Mouse (Mus musculus): Measurements from ENCODE around the gene Fam168a. TPM values are rescaled to one million over a fixed set of nuclear protein-coding genes. Genes with fewer than 3 reads are reported as not detected.

Fam168a gene
- total and polyA plus RNA-seq, 3 experiments, result 3.1 to 19.2 TPM; not detected in 1

GRCm38 (mm10) chr7:100767568-100767967, 61.1 kb downstream of the Fam168a start:
- no peaks in the 10 kb centered on the region for H3K79me2 ChIP-seq (ENCODE audit: control insufficient read depth, insufficient read depth, low read length, poor library complexity)
- no peak for DNase-seq (ENCODE audit: low read depth, low spot score)
- no peaks in the 10 kb centered on the region for H3K9me3 ChIP-seq (replicated peaks; ENCODE audit: insufficient read depth, low read length)
- H3K4me1 ChIP-seq (ENCODE audit: control insufficient read depth in 1 of 2, insufficient read depth in 2 of 2, low read length in 2 of 2), result peaks cover 13 to 17% of the 10 kb centered on the region in 2 experiments
- TF ChIP-seq ZKSCAN1 (IDR thresholded peaks at IDR 0.05; ENCODE audit: low read depth, low read length) (no peak), MYC (IDR thresholded peaks at IDR 0.05; ENCODE audit: low read depth, low read length) (no peak), ZNF384 (IDR thresholded peaks at IDR 0.05; ENCODE audit: low read depth, low read length) (no peak), CHD2 (IDR thresholded peaks at IDR 0.05; ENCODE audit: low read length) (no peak), TBP (IDR thresholded peaks at IDR 0.05; ENCODE audit: low read depth, low read length) (no peak), USF1 (IDR thresholded peaks at IDR 0.05; ENCODE audit: low read depth, low read length) (no peak), RCOR1 (IDR thresholded peaks at IDR 0.05; ENCODE audit: low read depth, low read length) (no peak), MEF2A (IDR thresholded peaks at IDR 0.05; ENCODE audit: extremely low read depth, insufficient replicate concordance, low read depth, low read length, poor library complexity, severe bottlenecking) (no peak), SIN3A (IDR thresholded peaks at IDR 0.05; ENCODE audit: low read length) (no peak), EP300 (IDR thresholded peaks at IDR 0.05; ENCODE audit: low read depth in 1 of 2, low read length in 2 of 2) (no peak), UBTF (IDR thresholded peaks at IDR 0.05; ENCODE audit: borderline replicate concordance, insufficient read depth, low read depth, low read length) (no peak), TCF12 (IDR thresholded peaks at IDR 0.05; ENCODE audit: low read depth, low read length) (no peak), NELFE (IDR thresholded peaks at IDR 0.05; ENCODE audit: low read depth, low read length) (no peak), MAX (IDR thresholded peaks at IDR 0.05; ENCODE audit: low read length) (no peak), MYB (IDR thresholded peaks at IDR 0.05; ENCODE audit: low read depth, low read length) (no peak), E2F4 (IDR thresholded peaks at IDR 0.05; ENCODE audit: borderline replicate concordance, low read depth, low read length) (no peak), CHD1 (IDR thresholded peaks at IDR 0.05; ENCODE audit: low read depth, low read length) (no peak), POLR2AphosphoS5 (IDR thresholded peaks at IDR 0.05; ENCODE audit: borderline replicate concordance, low read depth, low read length) (no peak), ZMIZ1 (IDR thresholded peaks at IDR 0.05; ENCODE audit: low read depth, low read length) (no peak)
- H3K9ac ChIP-seq (ENCODE audit: control insufficient read depth, low read depth, low read length, poor library complexity, severe bottlenecking), result no peak overlapping the region
- peaks cover 0 to 22% of the 10 kb centered on the region in 2 experiments; a peak in 2 of 4 replicates for H3K36me3 ChIP-seq (ENCODE audit: control insufficient read depth in 1 of 2, insufficient read depth in 2 of 2, low read length in 2 of 2)
- H3K27me3 ChIP-seq (ENCODE audit: control insufficient read depth in 1 of 2, insufficient read depth in 2 of 2, low read length in 2 of 2), result no peaks in the 10 kb centered on the region
- H3K4me3 ChIP-seq (ENCODE audit: control insufficient read depth in 1 of 2, insufficient read depth in 1 of 2, low read depth in 2 of 2, low read length in 2 of 2), result no peak overlapping the region
- H3K27ac ChIP-seq (ENCODE audit: control insufficient read depth, low read depth, low read length), result no peak overlapping the region

- no peak for TF ChIP-seq MAZ (IDR thresholded peaks at IDR 0.05; ENCODE audit: low read depth, low read length)
- no peak for TF ChIP-seq MXI1 (IDR thresholded peaks at IDR 0.05; ENCODE audit: low read depth, low read length)
- TF ChIP-seq E2F4 (IDR thresholded peaks at IDR 0.05; ENCODE audit: borderline replicate concordance, low read depth, low read length), result no peak
- no peak for TF ChIP-seq ETS1 (IDR thresholded peaks at IDR 0.05; ENCODE audit: low read depth, low read length)
- no peak for TF ChIP-seq GATA1 (IDR thresholded peaks at IDR 0.05; ENCODE audit: low read depth, low read length)
- TF ChIP-seq TBP (IDR thresholded peaks at IDR 0.05; ENCODE audit: low read depth, low read length), result no peak
- TF ChIP-seq MEF2A (IDR thresholded peaks at IDR 0.05; ENCODE audit: extremely low read depth, insufficient replicate concordance, low read depth, low read length, poor library complexity, severe bottlenecking), result no peak
- no peak for TF ChIP-seq MAX (IDR thresholded peaks at IDR 0.05; ENCODE audit: low read length)
- no peak for TF ChIP-seq UBTF (IDR thresholded peaks at IDR 0.05; ENCODE audit: borderline replicate concordance, insufficient read depth, low read depth, low read length)
- no peak for TF ChIP-seq ZNF384 (IDR thresholded peaks at IDR 0.05; ENCODE audit: low read depth, low read length)
- TF ChIP-seq TAL1 (IDR thresholded peaks at IDR 0.05; ENCODE audit: low read length), result no peak
- no peak for TF ChIP-seq MYC (IDR thresholded peaks at IDR 0.05; ENCODE audit: low read depth, low read length)
- TF ChIP-seq KAT2A (conservative IDR thresholded peaks at IDR 0.05; ENCODE audit: low read depth, low read length), result no peak
- no peak for TF ChIP-seq USF1 (IDR thresholded peaks at IDR 0.05; ENCODE audit: low read depth, low read length)
- no peak for TF ChIP-seq POLR2AphosphoS2 (IDR thresholded peaks at IDR 0.05; ENCODE audit: low read length)
- no peak for TF ChIP-seq RCOR1 (IDR thresholded peaks at IDR 0.05; ENCODE audit: low read depth, low read length)
- no peak for TF ChIP-seq ZC3H11A (IDR thresholded peaks at IDR 0.05; ENCODE audit: low read depth, low read length)
- no peak for TF ChIP-seq CTCF (IDR thresholded peaks at IDR 0.05 in 2 of 3, conservative IDR thresholded peaks at IDR 0.05 in 1 of 3; ENCODE audit: control insufficient read depth in 1 of 3, insufficient read depth in 1 of 3, low read depth in 2 of 3, low read length in 3 of 3, poor library complexity in 1 of 3, severe bottlenecking in 1 of 3)
- no peak for DNase-seq (ENCODE audit: low read depth, low spot score)
Measured at GRCm38 (mm10) chr7:100768009-100768408, 61.6 kb downstream of the Fam168a start.

More at GRCm38 (mm10) chr7:100768009-100768408, 61.6 kb downstream of the Fam168a start:
- H3K79me2 ChIP-seq (ENCODE audit: control insufficient read depth, insufficient read depth, low read length, poor library complexity), result no peaks in the 10 kb centered on the region
- H3K36me3 ChIP-seq (ENCODE audit: control insufficient read depth in 1 of 2, insufficient read depth in 2 of 2, low read length in 2 of 2), result peaks cover 0 to 22% of the 10 kb centered on the region in 2 experiments; a peak in 2 of 4 replicates
- H3K9me3 ChIP-seq (replicated peaks; ENCODE audit: insufficient read depth, low read length), result no peaks in the 10 kb centered on the region
- no peak overlapping the region for H3K9ac ChIP-seq (ENCODE audit: control insufficient read depth, low read depth, low read length, poor library complexity, severe bottlenecking)
- H3K4me3 ChIP-seq (ENCODE audit: control insufficient read depth in 1 of 2, insufficient read depth in 1 of 2, low read depth in 2 of 2, low read length in 2 of 2), result no peak overlapping the region
- H3K27me3 ChIP-seq (ENCODE audit: control insufficient read depth in 1 of 2, insufficient read depth in 2 of 2, low read length in 2 of 2), result no peaks in the 10 kb centered on the region
- no peak overlapping the region for H3K27ac ChIP-seq (ENCODE audit: control insufficient read depth, low read depth, low read length)
- peaks cover 13 to 19% of the 10 kb centered on the region in 2 experiments for H3K4me1 ChIP-seq (ENCODE audit: control insufficient read depth in 1 of 2, insufficient read depth in 2 of 2, low read length in 2 of 2)
